Mouse (Mus musculus): ENCODE measurements around the gene Ttyh3. TPM values are rescaled to one million over a fixed set of nuclear protein-coding genes. Genes with fewer than 3 reads are reported as not detected.

Gene Ttyh3
- polyA plus RNA-seq, 1 experiment from 2014 or later = 5.2 TPM

- WGBS (ENCODE audit: insufficient replicate concordance) = 81% methylated on average over 16 of the region's 16 CpGs
These were observed 59.6 kb downstream of the Ttyh3 start for GRCm38 (mm10) chr5:140589082-140589774.

GRCm38 (mm10) chr5:140583732-140584368 lies 65.0 kb downstream of the Ttyh3 start:
- Histone ChIP-seq H3K27ac (ENCODE audit: low read depth) (no peak overlapping the region), H3K9ac (replicated peaks) (no peak overlapping the region), H3K4me3 (ENCODE audit: low read depth, low read length) (no peak overlapping the region), H3K9me3 (ENCODE audit: low read length) (no peaks in the 10 kb centered on the region), H3K36me3 (replicated peaks; ENCODE audit: insufficient read depth, low read length) (no peaks in the 10 kb centered on the region), H3K4me1 (ENCODE audit: insufficient read depth) (no peaks in the 10 kb centered on the region), H3K4me2 (ENCODE audit: low read depth, low read length) (no peak overlapping the region), H3K27me3 (ENCODE audit: insufficient read depth, low read length) (no peaks in the 10 kb centered on the region)
- ATAC-seq = no peak
- 71% methylated on average over 5 of the region's 6 CpGs for WGBS (ENCODE audit: insufficient replicate concordance)
- TF ChIP-seq CTCF (IDR thresholded peaks at IDR 0.05; ENCODE audit: low read depth) (no peak), EP300 (IDR thresholded peaks at IDR 0.05; ENCODE audit: low read depth) (no peak)
- DNase-seq = no peak

More at GRCm38 (mm10) chr5:140589082-140589774, 59.6 kb downstream of the Ttyh3 start:
- TF ChIP-seq EP300 (IDR thresholded peaks at IDR 0.05; ENCODE audit: low read depth) = no peak
- no peak for TF ChIP-seq CTCF (IDR thresholded peaks at IDR 0.05; ENCODE audit: low read depth)
- H3K9ac ChIP-seq (replicated peaks) = no peak overlapping the region
- H3K27me3 ChIP-seq (ENCODE audit: insufficient read depth, low read length) = no peaks in the 10 kb centered on the region
- no peak overlapping the region for H3K4me2 ChIP-seq (ENCODE audit: low read depth, low read length)
- no peak overlapping the region for H3K4me3 ChIP-seq (ENCODE audit: low read depth, low read length)
- no peaks in the 10 kb centered on the region; the same call in 1 of the 2 replicates for H3K4me1 ChIP-seq (ENCODE audit: insufficient read depth)
- no peaks in the 10 kb centered on the region for H3K36me3 ChIP-seq (replicated peaks; ENCODE audit: insufficient read depth, low read length)
- DNase-seq (no peak), ATAC-seq (no peak)
- no peaks in the 10 kb centered on the region for H3K9me3 ChIP-seq (ENCODE audit: low read length)
- H3K27ac ChIP-seq (ENCODE audit: low read depth) = no peak overlapping the region

GRCm38 (mm10) chr5:140582995-140583731 lies 65.7 kb downstream of the Ttyh3 start:
- ATAC-seq = no peak
- Histone ChIP-seq H3K27me3 (ENCODE audit: insufficient read depth, low read length) (no peaks in the 10 kb centered on the region), H3K9ac (replicated peaks) (no peak overlapping the region), H3K4me2 (ENCODE audit: low read depth, low read length) (no peak overlapping the region), H3K9me3 (ENCODE audit: low read length) (no peaks in the 10 kb centered on the region), H3K4me3 (ENCODE audit: low read depth, low read length) (no peak overlapping the region), H3K36me3 (replicated peaks; ENCODE audit: insufficient read depth, low read length) (no peaks in the 10 kb centered on the region), H3K27ac (ENCODE audit: low read depth) (no peak overlapping the region), H3K4me1 (ENCODE audit: insufficient read depth) (no peaks in the 10 kb centered on the region)
- no peak for TF ChIP-seq EP300 (IDR thresholded peaks at IDR 0.05; ENCODE audit: low read depth)
- no peak for TF ChIP-seq CTCF (IDR thresholded peaks at IDR 0.05; ENCODE audit: low read depth)
- 58% methylated on average over 7 of the region's 8 CpGs for WGBS (ENCODE audit: insufficient replicate concordance)
- peak; percentile 11 for DNase-seq

- Histone ChIP-seq H3K4me3 (ENCODE audit: low read depth, low read length) (no peak overlapping the region), H3K27me3 (ENCODE audit: insufficient read depth, low read length) (no peaks in the 10 kb centered on the region), H3K27ac (ENCODE audit: low read depth) (no peak overlapping the region), H3K36me3 (replicated peaks; ENCODE audit: insufficient read depth, low read length) (no peaks in the 10 kb centered on the region), H3K4me2 (ENCODE audit: low read depth, low read length) (no peak overlapping the region), H3K9ac (replicated peaks) (no peak overlapping the region), H3K4me1 (ENCODE audit: insufficient read depth) (no peaks in the 10 kb centered on the region), H3K9me3 (ENCODE audit: low read length) (no peaks in the 10 kb centered on the region)
- ATAC-seq (no peak), DNase-seq (peak; percentile 12)
- TF ChIP-seq CTCF (IDR thresholded peaks at IDR 0.05; ENCODE audit: low read depth) (no peak), EP300 (IDR thresholded peaks at IDR 0.05; ENCODE audit: low read depth) (no peak)
- 36% methylated on average over 4 of the region's 5 CpGs for WGBS (ENCODE audit: insufficient replicate concordance)
These were observed 67.3 kb downstream of the Ttyh3 start for GRCm38 (mm10) chr5:140581569-140581968.

- DNase-seq (no peak), ATAC-seq (no peak)
- H3K4me2 ChIP-seq (ENCODE audit: low read depth, low read length) = no peak overlapping the region
- 87% methylated on average over 4 of the region's 6 CpGs for WGBS (ENCODE audit: insufficient replicate concordance)
- H3K4me3 ChIP-seq (ENCODE audit: low read depth, low read length) = no peak overlapping the region
- no peak overlapping the region for H3K27ac ChIP-seq (ENCODE audit: low read depth)
- H3K9ac ChIP-seq (replicated peaks) = no peak overlapping the region
- H3K4me1 ChIP-seq (ENCODE audit: insufficient read depth) = peaks cover 5% of the 10 kb centered on the region; the same call in 1 of the 2 replicates
- H3K27me3 ChIP-seq (ENCODE audit: insufficient read depth, low read length) = no peaks in the 10 kb centered on the region
- H3K36me3 ChIP-seq (replicated peaks; ENCODE audit: insufficient read depth, low read length) = no peaks in the 10 kb centered on the region
- TF ChIP-seq CTCF (IDR thresholded peaks at IDR 0.05; ENCODE audit: low read depth) (no peak), EP300 (IDR thresholded peaks at IDR 0.05; ENCODE audit: low read depth) (no peak)
- no peaks in the 10 kb centered on the region for H3K9me3 ChIP-seq (ENCODE audit: low read length)
These were observed 69.1 kb downstream of the Ttyh3 start for GRCm38 (mm10) chr5:140579771-140580170.

GRCm38 (mm10) chr5:140579221-140579620 lies 69.6 kb downstream of the Ttyh3 start:
- Histone ChIP-seq H3K9me3 (ENCODE audit: low read length) (no peaks in the 10 kb centered on the region), H3K36me3 (replicated peaks; ENCODE audit: insufficient read depth, low read length) (no peaks in the 10 kb centered on the region), H3K4me1 (ENCODE audit: insufficient read depth) (peaks cover 5% of the 10 kb centered on the region; the same call in 1 of the 2 replicates), H3K27me3 (ENCODE audit: insufficient read depth, low read length) (no peaks in the 10 kb centered on the region), H3K4me3 (ENCODE audit: low read depth, low read length) (no peak overlapping the region), H3K27ac (ENCODE audit: low read depth) (no peak overlapping the region), H3K4me2 (ENCODE audit: low read depth, low read length) (no peak overlapping the region), H3K9ac (replicated peaks) (no peak overlapping the region)
- TF ChIP-seq EP300 (IDR thresholded peaks at IDR 0.05; ENCODE audit: low read depth) (no peak), CTCF (IDR thresholded peaks at IDR 0.05; ENCODE audit: low read depth) (no peak)
- ATAC-seq (no peak), DNase-seq (no peak)
- 71% methylated on average over 9 of the region's 9 CpGs for WGBS (ENCODE audit: insufficient replicate concordance)

Data from liver, postnatal 0 days (tissue).